Mouse (Mus musculus): ENCODE measurements around the gene Tcf7l1. TPM values are rescaled to one million over a fixed set of nuclear protein-coding genes. Genes with fewer than 3 reads are reported as not detected.
A peak's percentile ranks its signal among the peaks of the same experiment; 100 is the strongest.

The Tcf7l1 gene
- polyA plus RNA-seq, 1 experiment from 2014 or later = 13.6 TPM

DNA sequence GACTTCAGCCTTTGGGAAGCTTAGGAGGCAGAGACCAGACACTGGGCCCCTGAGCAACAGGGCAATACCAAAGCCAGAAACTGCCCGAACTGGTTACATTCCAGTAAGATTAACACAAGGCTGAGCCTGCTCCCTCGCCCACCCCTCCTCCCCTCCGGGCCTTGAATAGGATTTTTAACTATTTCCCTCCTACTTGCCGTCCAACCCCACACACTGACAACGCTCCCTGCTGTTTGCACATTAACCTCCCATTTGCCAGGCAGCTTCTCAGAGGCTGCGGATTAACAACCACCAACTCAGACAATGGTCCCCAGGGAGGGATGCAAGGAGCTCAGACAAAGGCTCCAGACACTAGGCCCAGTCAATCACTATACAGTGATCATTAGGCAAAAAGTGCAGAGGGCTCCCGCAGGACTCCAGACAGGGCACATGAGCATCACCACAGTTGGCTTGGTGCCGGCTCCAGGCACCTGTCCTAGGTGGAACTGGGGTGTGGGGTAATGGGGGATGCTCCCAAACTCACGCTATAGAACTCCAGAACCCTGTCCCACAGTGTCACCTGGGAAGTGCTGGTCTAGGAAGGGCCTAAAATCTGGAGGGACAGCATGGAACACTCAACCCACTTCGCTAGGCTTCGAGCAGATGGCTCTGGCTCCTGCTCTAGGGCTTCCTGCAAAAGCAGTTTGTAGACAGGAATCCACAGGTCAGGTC lies 111.4 kb downstream of the Tcf7l1 start:
- WGBS = 36% methylated on average over 11 of the region's 11 CpGs
- H3K4me2 ChIP-seq (ENCODE audit: low read depth, low read length) = peak overlapping the region; percentile 41
- peak overlapping the region; percentile 32 for H3K4me3 ChIP-seq (ENCODE audit: low read length)
- peak overlapping the region; percentile 74 for H3K27ac ChIP-seq (ENCODE audit: low read length)
- H3K9me3 ChIP-seq (replicated peaks; ENCODE audit: control insufficient read depth, low read length) = no peaks in the 10 kb centered on the region
- no peaks in the 10 kb centered on the region for H3K36me3 ChIP-seq (ENCODE audit: control insufficient read depth, insufficient read depth)
- H3K9ac ChIP-seq (ENCODE audit: low read length) = peak overlapping the region; percentile 48; the same call in 1 of the 2 replicates
- 0 out of 2 replicates have a peak, but pooled peaks have one; percentile 3 for ATAC-seq (replicated peaks; ENCODE audit: extremely low read depth, insufficient read depth, low FRiP score)
- H3K27me3 ChIP-seq (ENCODE audit: control insufficient read depth, insufficient read depth, low read length) = no peaks in the 10 kb centered on the region
- peaks cover 31% of the 10 kb centered on the region for H3K4me1 ChIP-seq (ENCODE audit: control insufficient read depth, insufficient read depth, low read length)

- ATAC-seq (replicated peaks; ENCODE audit: extremely low read depth, insufficient read depth, low FRiP score) = no peak
- Histone ChIP-seq H3K4me2 (ENCODE audit: low read depth, low read length) (peak overlapping the region; percentile 41; the same call in 1 of the 2 replicates), H3K27ac (ENCODE audit: low read length) (peak overlapping the region; percentile 74), H3K9ac (ENCODE audit: low read length) (peak overlapping the region; percentile 48; the same call in 1 of the 2 replicates), H3K27me3 (ENCODE audit: control insufficient read depth, insufficient read depth, low read length) (no peaks in the 10 kb centered on the region), H3K36me3 (ENCODE audit: control insufficient read depth, insufficient read depth) (no peaks in the 10 kb centered on the region), H3K9me3 (replicated peaks; ENCODE audit: control insufficient read depth, low read length) (no peaks in the 10 kb centered on the region), H3K4me3 (ENCODE audit: low read length) (peak overlapping the region; percentile 32), H3K4me1 (ENCODE audit: control insufficient read depth, insufficient read depth, low read length) (peaks cover 31% of the 10 kb centered on the region)
- 34% methylated on average over 10 of the region's 10 CpGs for WGBS
Measured at GRCm38 (mm10) chr6:72677079-72677478, 112.0 kb downstream of the Tcf7l1 start.

DNA sequence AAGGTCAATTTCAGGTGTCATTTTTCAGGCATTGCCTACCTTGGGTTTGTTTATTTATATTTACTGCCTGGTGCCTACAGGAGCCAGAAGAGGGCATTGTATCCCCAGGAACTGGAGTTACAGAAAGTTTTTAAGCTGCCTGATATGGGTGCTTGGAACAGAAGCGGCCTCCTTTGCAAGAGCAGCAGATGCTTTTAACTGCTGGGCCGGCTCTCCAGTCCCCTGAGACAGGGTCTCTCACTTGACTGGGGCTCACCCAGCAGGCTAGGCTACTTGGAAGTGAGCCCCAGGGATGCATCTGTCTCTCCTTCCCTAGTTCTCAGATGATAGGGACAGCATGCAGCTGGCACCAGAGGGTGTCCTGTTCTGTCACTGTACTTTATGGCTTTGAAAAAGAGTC lies 112.7 kb downstream of the Tcf7l1 start:
- H3K27me3 ChIP-seq (ENCODE audit: control insufficient read depth, insufficient read depth, low read length) = no peaks in the 10 kb centered on the region
- H3K27ac ChIP-seq (ENCODE audit: low read length) = peak overlapping the region; percentile 74
- WGBS = 59% methylated on average over 2 of the region's 2 CpGs
- H3K36me3 ChIP-seq (ENCODE audit: control insufficient read depth, insufficient read depth) = no peaks in the 10 kb centered on the region
- H3K4me1 ChIP-seq (ENCODE audit: control insufficient read depth, insufficient read depth, low read length) = peaks cover 31% of the 10 kb centered on the region
- H3K4me2 ChIP-seq (ENCODE audit: low read depth, low read length) = no peak overlapping the region
- no peak overlapping the region for H3K9ac ChIP-seq (ENCODE audit: low read length)
- no peak for ATAC-seq (replicated peaks; ENCODE audit: extremely low read depth, insufficient read depth, low FRiP score)
- H3K9me3 ChIP-seq (replicated peaks; ENCODE audit: control insufficient read depth, low read length) = no peaks in the 10 kb centered on the region
- no peak overlapping the region for H3K4me3 ChIP-seq (ENCODE audit: low read length)

DNA sequence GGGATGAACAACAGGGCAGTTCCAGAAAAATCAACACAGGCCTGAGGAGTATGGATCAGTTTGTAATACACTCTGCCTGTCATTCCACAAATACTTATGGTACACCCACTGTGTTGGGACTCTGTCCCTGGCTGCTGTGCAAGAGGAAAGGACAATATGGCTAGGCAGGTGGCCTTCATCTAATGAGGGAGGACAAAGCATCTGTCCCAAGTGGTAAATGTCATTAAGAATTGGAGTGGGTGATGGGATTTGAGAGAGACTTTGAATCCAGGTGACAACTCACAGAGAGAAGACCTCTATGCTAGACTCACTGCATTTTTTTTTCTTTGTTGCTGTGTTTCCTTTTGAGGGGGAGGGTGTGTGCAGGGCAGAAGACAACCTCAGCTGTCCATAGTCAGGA lies 115.3 kb downstream of the Tcf7l1 start:
- H3K4me1 ChIP-seq (ENCODE audit: control insufficient read depth, insufficient read depth, low read length) = peaks cover 30% of the 10 kb centered on the region

GRCm38 (mm10) chr6:72671129-72671528 lies 117.9 kb downstream of the Tcf7l1 start:
- WGBS = 14% methylated on average over 8 of the region's 8 CpGs
- peak overlapping the region; percentile 44 for H3K4me2 ChIP-seq (ENCODE audit: low read depth, low read length)
- H3K27ac ChIP-seq (ENCODE audit: low read length) = peak overlapping the region; percentile 34

More for the DNA sequence above, 115.3 kb downstream of the Tcf7l1 start:
- Histone ChIP-seq H3K9ac (ENCODE audit: low read length) (no peak overlapping the region), H3K4me2 (ENCODE audit: low read depth, low read length) (no peak overlapping the region), H3K4me3 (ENCODE audit: low read length) (no peak overlapping the region), H3K36me3 (ENCODE audit: control insufficient read depth, insufficient read depth) (no peaks in the 10 kb centered on the region), H3K9me3 (replicated peaks; ENCODE audit: control insufficient read depth, low read length) (no peaks in the 10 kb centered on the region), H3K27ac (ENCODE audit: low read length) (peak overlapping the region; percentile 18; the same call in 1 of the 2 replicates), H3K27me3 (ENCODE audit: control insufficient read depth, insufficient read depth, low read length) (no peaks in the 10 kb centered on the region)
- ATAC-seq (replicated peaks; ENCODE audit: extremely low read depth, insufficient read depth, low FRiP score) = no peak

GRCm38 (mm10) chr6:72667021-72667420 lies 122.0 kb downstream of the Tcf7l1 start:
- no peak overlapping the region for H3K27ac ChIP-seq (ENCODE audit: low read length)
- H3K4me3 ChIP-seq (ENCODE audit: low read length) = no peak overlapping the region
- no peak overlapping the region for H3K4me2 ChIP-seq (ENCODE audit: low read depth, low read length)
- H3K4me1 ChIP-seq (ENCODE audit: control insufficient read depth, insufficient read depth, low read length) = peaks cover 44% of the 10 kb centered on the region
- no peaks in the 10 kb centered on the region for H3K36me3 ChIP-seq (ENCODE audit: control insufficient read depth, insufficient read depth)
- 63% methylated on average over 4 of the region's 4 CpGs for WGBS
- H3K9me3 ChIP-seq (replicated peaks; ENCODE audit: control insufficient read depth, low read length) = no peaks in the 10 kb centered on the region
- H3K9ac ChIP-seq (ENCODE audit: low read length) = no peak overlapping the region
- no peaks in the 10 kb centered on the region for H3K27me3 ChIP-seq (ENCODE audit: control insufficient read depth, insufficient read depth, low read length)
- ATAC-seq (replicated peaks; ENCODE audit: extremely low read depth, insufficient read depth, low FRiP score) = no peak

More at GRCm38 (mm10) chr6:72671129-72671528, 117.9 kb downstream of the Tcf7l1 start:
- Histone ChIP-seq H3K9me3 (replicated peaks; ENCODE audit: control insufficient read depth, low read length) (no peaks in the 10 kb centered on the region), H3K27me3 (ENCODE audit: control insufficient read depth, insufficient read depth, low read length) (no peaks in the 10 kb centered on the region), H3K9ac (ENCODE audit: low read length) (no peak overlapping the region; the same call in 1 of the 2 replicates), H3K36me3 (ENCODE audit: control insufficient read depth, insufficient read depth) (no peaks in the 10 kb centered on the region), H3K4me3 (ENCODE audit: low read length) (no peak overlapping the region), H3K4me1 (ENCODE audit: control insufficient read depth, insufficient read depth, low read length) (peaks cover 18% of the 10 kb centered on the region)
- peak; percentile 78 for ATAC-seq (replicated peaks; ENCODE audit: extremely low read depth, insufficient read depth, low FRiP score)

GRCm38 (mm10) chr6:72664290-72664689 lies 124.8 kb downstream of the Tcf7l1 start:
- Histone ChIP-seq H3K4me2 (ENCODE audit: low read depth, low read length) (peak overlapping the region; percentile 36; the same call in 1 of the 2 replicates), H3K4me1 (ENCODE audit: control insufficient read depth, insufficient read depth, low read length) (peaks cover 43% of the 10 kb centered on the region), H3K27me3 (ENCODE audit: control insufficient read depth, insufficient read depth, low read length) (no peaks in the 10 kb centered on the region), H3K36me3 (ENCODE audit: control insufficient read depth, insufficient read depth) (no peaks in the 10 kb centered on the region), H3K9me3 (replicated peaks; ENCODE audit: control insufficient read depth, low read length) (no peaks in the 10 kb centered on the region), H3K27ac (ENCODE audit: low read length) (peak overlapping the region; percentile 47; the same call in 1 of the 2 replicates), H3K4me3 (ENCODE audit: low read length) (no peak overlapping the region), H3K9ac (ENCODE audit: low read length) (0 out of 2 replicates have a peak overlapping the region, but pooled peaks have one; percentile 10)
- no peak; the same call in 1 of the 2 replicates for ATAC-seq (replicated peaks; ENCODE audit: extremely low read depth, insufficient read depth, low FRiP score)
- 17% methylated on average over 8 of the region's 8 CpGs for WGBS

- peak overlapping the region; percentile 23; the same call in 1 of the 2 replicates for H3K4me2 ChIP-seq (ENCODE audit: low read depth, low read length)
- no peaks in the 10 kb centered on the region for H3K27me3 ChIP-seq (ENCODE audit: control insufficient read depth, insufficient read depth, low read length)
- H3K4me1 ChIP-seq (ENCODE audit: control insufficient read depth, insufficient read depth, low read length) = peaks cover 43% of the 10 kb centered on the region
- H3K36me3 ChIP-seq (ENCODE audit: control insufficient read depth, insufficient read depth) = no peaks in the 10 kb centered on the region
- no peak overlapping the region for H3K9ac ChIP-seq (ENCODE audit: low read length)
- 8% methylated on average over 1 of the region's 1 CpGs for WGBS
- H3K9me3 ChIP-seq (replicated peaks; ENCODE audit: control insufficient read depth, low read length) = no peaks in the 10 kb centered on the region
- ATAC-seq (replicated peaks; ENCODE audit: extremely low read depth, insufficient read depth, low FRiP score) = peak; percentile 61
- H3K4me3 ChIP-seq (ENCODE audit: low read length) = no peak overlapping the region
- H3K27ac ChIP-seq (ENCODE audit: low read length) = peak overlapping the region; percentile 66
Measured at GRCm38 (mm10) chr6:72663000-72663399, 126.1 kb downstream of the Tcf7l1 start.

GRCm38 (mm10) chr6:72660391-72660720 lies 128.7 kb downstream of the Tcf7l1 start:
- Histone ChIP-seq H3K27ac (ENCODE audit: low read length) (peak overlapping the region; percentile 43), H3K4me1 (ENCODE audit: control insufficient read depth, insufficient read depth, low read length) (peaks cover 44% of the 10 kb centered on the region), H3K36me3 (ENCODE audit: control insufficient read depth, insufficient read depth) (no peaks in the 10 kb centered on the region), H3K4me2 (ENCODE audit: low read depth, low read length) (no peak overlapping the region), H3K27me3 (ENCODE audit: control insufficient read depth, insufficient read depth, low read length) (no peaks in the 10 kb centered on the region), H3K9ac (ENCODE audit: low read length) (no peak overlapping the region), H3K4me3 (ENCODE audit: low read length) (no peak overlapping the region), H3K9me3 (replicated peaks; ENCODE audit: control insufficient read depth, low read length) (no peaks in the 10 kb centered on the region)
- no peak for ATAC-seq (replicated peaks; ENCODE audit: extremely low read depth, insufficient read depth, low FRiP score)
- whole genome bisulfite sequencing = 70% methylated on average over 6 of the region's 6 CpGs
